Mouse (Mus musculus) T-helper 1 cell (primary cell): ENCODE measurements around the gene Lrfn2.

ENCODE experiments used
- in situ Hi-C: fragments of 300-600 bp; cut with MboI, MseI; formaldehyde crosslinking; loops from one replicate; pipeline ENCODE4 v1.15.1; 2025; ENCODE audit warnings: high pct_unique_total_duplicates

Lrfn2 gene

GRCm38 (mm10) chr17:48962646-48963045, 30.5 kb downstream of the Lrfn2 start:
- in situ Hi-C loops, result no loop called here

- in situ Hi-C loops, result no loop called here
Measured at GRCm38 (mm10) chr17:48963740-48964139, 31.6 kb downstream of the Lrfn2 start.

GRCm38 (mm10) chr17:48968304-48968703, 36.1 kb downstream of the Lrfn2 start:
- in situ Hi-C loops, result no loop called here

GRCm38 (mm10) chr17:48971296-48971695, 39.1 kb downstream of the Lrfn2 start:
- in situ Hi-C loops, result no loop called here

GRCm38 (mm10) chr17:48972866-48973265, 40.7 kb downstream of the Lrfn2 start:
- in situ Hi-C loops, result no loop called here

- in situ Hi-C loops, result no loop called here
Measured at GRCm38 (mm10) chr17:48973394-48973793, 41.2 kb downstream of the Lrfn2 start.

- in situ Hi-C loops, result no loop called here
Measured at GRCm38 (mm10) chr17:48975055-48975454, 42.9 kb downstream of the Lrfn2 start.

- in situ Hi-C loops, result no loop called here
Measured at GRCm38 (mm10) chr17:48976611-48977022, 44.4 kb downstream of the Lrfn2 start.

- in situ Hi-C loops, result no loop called here
Measured at GRCm38 (mm10) chr17:48995256-48995993, 63.2 kb downstream of the Lrfn2 start.

- in situ Hi-C loops, result no loop called here
Measured at GRCm38 (mm10) chr17:48999463-49000227, 67.5 kb downstream of the Lrfn2 start.

- in situ Hi-C loops, result no loop called here
Measured at GRCm38 (mm10) chr17:49009384-49010073, 77.3 kb downstream of the Lrfn2 start.

GRCm38 (mm10) chr17:49013876-49014600, 81.9 kb downstream of the Lrfn2 start:
- in situ Hi-C loops, result no loop called here

- in situ Hi-C loops, result no loop called here
Measured at GRCm38 (mm10) chr17:49015368-49015767, 83.2 kb downstream of the Lrfn2 start.

- in situ Hi-C loops, result no loop called here
Measured at GRCm38 (mm10) chr17:49016229-49016628, 84.0 kb downstream of the Lrfn2 start.

GRCm38 (mm10) chr17:49017438-49018415, 85.5 kb downstream of the Lrfn2 start:
- in situ Hi-C loops, result no loop called here

GRCm38 (mm10) chr17:49018774-49019488, 86.8 kb downstream of the Lrfn2 start:
- in situ Hi-C loops, result no loop called here

- in situ Hi-C loops, result loop anchor here (10.0 kb wide), 1 partner anchor 1185 kb away; no protein-coding TSS in a partner anchor
Measured at GRCm38 (mm10) chr17:49029556-49030268, 97.5 kb downstream of the Lrfn2 start.

- in situ Hi-C loops, result no loop called here
Measured at GRCm38 (mm10) chr17:49030269-49030615, 98.1 kb downstream of the Lrfn2 start.

- in situ Hi-C loops, result no loop called here
Measured at GRCm38 (mm10) chr17:49030841-49031240, 98.7 kb downstream of the Lrfn2 start.
